Mouse (Mus musculus) cerebellum, adult 2 months (tissue): Measurements from ENCODE around the gene Nup210. TPM values are rescaled to one million over a fixed set of nuclear protein-coding genes. Genes with fewer than 3 reads are reported as not detected.
A peak's percentile ranks its signal among the peaks of the same experiment; 100 is the strongest.

ENCODE experiments used
- DNase-seq, 2 experiments: peaks; one replicate each; pipeline ENCODE4 v3.0.0; 2021
- H3K27ac ChIP-seq: fragments of 200-500 bp; 2 replicates; pipeline ENCODE4 v1.5.1; 2012; ENCODE audit warnings: low read length, control low read depth, inconsistent platforms; ENCODE audit not compliant: insufficient read depth
- H3K27me3 ChIP-seq: fragments of 200-500 bp; 2 replicates; pipeline ENCODE4 v1.6.1; 2012; ENCODE audit warnings: inconsistent platforms, mild to moderate bottlenecking, low read length, moderate library complexity; ENCODE audit not compliant: control insufficient read depth, insufficient read depth
- H3K4me1 ChIP-seq: fragments of 200-500 bp; 2 replicates; pipeline ENCODE4 v1.6.1; 2011; ENCODE audit warnings: low read length; ENCODE audit not compliant: control insufficient read depth, insufficient read depth
- H3K4me3 ChIP-seq: fragments of 200-500 bp; replicated peaks from 2 replicates; pipeline ENCODE3; 2011; ENCODE audit warnings: mild to moderate bottlenecking, low read depth, low read length, control low read depth; ENCODE audit not compliant: insufficient read depth
- CTCF ChIP-seq: fragments of 200-500 bp; IDR thresholded peaks from 2 replicates; pipeline ENCODE4 v1.5.1; 2011; ENCODE audit warnings: low read depth, mild to moderate bottlenecking, control low read depth, low read length, moderate library complexity, borderline replicate concordance; ENCODE audit not compliant: insufficient read depth
- POLR2A ChIP-seq: fragments of 200-500 bp; IDR thresholded peaks from 2 replicates; pipeline ENCODE4 v1.6.1; 2011; ENCODE audit warnings: low read length, control low read depth, borderline replicate concordance; ENCODE audit not compliant: insufficient read depth
- WGBS: fragments of 180-500 bp; shearing (Covaris S2); methylation state at CpG from one replicate; pipeline ENCODE4 v1.1.7; 2018; 5-methylcytosine and 5-hydroxymethylcytosine counted together
- polyA plus RNA-seq: library from polyadenylated mRNA; depleted of rRNA; stranded (reverse); fragments of >200 nt; gene quantifications from 2 replicates; pipeline ENCODE4 v1.2.3, GENCODE M21; 2012

Gene Nup210
- polyA plus RNA-seq, 1 experiment: 16.8 TPM

GRCm38 (mm10) chr6:91092216-91092899 lies 24.3 kb downstream of the Nup210 start:
- Histone ChIP-seq H3K27ac (no peak overlapping the region), H3K4me1 (no peaks in the 10 kb centered on the region), H3K27me3 (no peaks in the 10 kb centered on the region), H3K4me3 (no peak overlapping the region)
- 67% methylated on average over 10 of the region's 10 CpGs for WGBS
- no peak for DNase-seq
- TF ChIP-seq CTCF: no peak
- TF ChIP-seq POLR2A: no peak

GRCm38 (mm10) chr6:91085114-91085892 lies 31.3 kb downstream of the Nup210 start:
- DNase-seq: peak in 1 of 2 experiments; percentile 31
- Histone ChIP-seq H3K4me3 (no peak overlapping the region), H3K4me1 (no peaks in the 10 kb centered on the region), H3K27ac (no peak overlapping the region), H3K27me3 (no peaks in the 10 kb centered on the region)
- TF ChIP-seq POLR2A (no peak), CTCF (peak; percentile 43; the same call in 1 of the 2 replicates)
- WGBS: 84% methylated on average over 5 of the region's 5 CpGs

- Histone ChIP-seq H3K4me1 (peaks cover 8% of the 10 kb centered on the region), H3K27me3 (no peaks in the 10 kb centered on the region), H3K4me3 (no peak overlapping the region), H3K27ac (no peak overlapping the region)
- TF ChIP-seq POLR2A (no peak), CTCF (peak; percentile 21; the same call in 1 of the 2 replicates)
- 32% methylated on average over 1 of the region's 1 CpGs for WGBS
- no peak for DNase-seq
These were observed 36.6 kb downstream of the Nup210 start for GRCm38 (mm10) chr6:91080033-91080432.

GRCm38 (mm10) chr6:91076249-91076648 lies 40.4 kb downstream of the Nup210 start:
- no peak for TF ChIP-seq POLR2A
- H3K4me3 ChIP-seq: no peak overlapping the region
- no peaks in the 10 kb centered on the region for H3K27me3 ChIP-seq
- peak; percentile 76 to 87 for DNase-seq
- H3K4me1 ChIP-seq: peaks cover 8% of the 10 kb centered on the region
- H3K27ac ChIP-seq: no peak overlapping the region
- 16% methylated on average over 9 of the region's 9 CpGs for WGBS

- no peak overlapping the region for H3K27ac ChIP-seq
- H3K4me1 ChIP-seq: no peaks in the 10 kb centered on the region
- no peak overlapping the region for H3K4me3 ChIP-seq
- TF ChIP-seq CTCF: no peak
- no peak for TF ChIP-seq POLR2A
- H3K27me3 ChIP-seq: no peaks in the 10 kb centered on the region
- WGBS: 94% methylated on average over 1 of the region's 1 CpGs
- no peak for DNase-seq
These were observed 48.1 kb downstream of the Nup210 start for GRCm38 (mm10) chr6:91068511-91068910.

GRCm38 (mm10) chr6:91067048-91067447 lies 49.6 kb downstream of the Nup210 start:
- DNase-seq: no peak
- Histone ChIP-seq H3K27ac (no peak overlapping the region), H3K27me3 (no peaks in the 10 kb centered on the region), H3K4me1 (no peaks in the 10 kb centered on the region), H3K4me3 (no peak overlapping the region)
- TF ChIP-seq CTCF: no peak
- TF ChIP-seq POLR2A: no peak
- 89% methylated on average over 3 of the region's 3 CpGs for WGBS

GRCm38 (mm10) chr6:91061296-91061695 lies 55.3 kb downstream of the Nup210 start:
- WGBS: 94% methylated on average over 2 of the region's 2 CpGs
- Histone ChIP-seq H3K4me1 (no peaks in the 10 kb centered on the region), H3K4me3 (no peak overlapping the region), H3K27me3 (no peaks in the 10 kb centered on the region), H3K27ac (no peak overlapping the region)
- TF ChIP-seq CTCF (no peak), POLR2A (no peak)
- DNase-seq: no peak

GRCm38 (mm10) chr6:91059711-91060110 lies 56.9 kb downstream of the Nup210 start:
- TF ChIP-seq POLR2A (no peak), CTCF (peak; percentile 83)
- H3K27ac ChIP-seq: no peak overlapping the region
- no peak overlapping the region for H3K4me3 ChIP-seq
- no peaks in the 10 kb centered on the region for H3K27me3 ChIP-seq
- no peaks in the 10 kb centered on the region for H3K4me1 ChIP-seq
- WGBS: 41% methylated on average over 2 of the region's 2 CpGs
- DNase-seq: peak; percentile 41 to 59
